Mouse (Mus musculus): ENCODE measurements at regions not wholly inside any gene's neighbourhood (a gene's known extent, or its start where the extent isn't known, plus 50 kb on each side); places are given as distances from the start of the nearest gene placed in this dataset.
A peak's percentile ranks its signal among the peaks of the same experiment; 100 is the strongest.
"Not testable (repeated sequence)": the region's sequence is repeated elsewhere in the genome, so short reads cannot be mapped to it uniquely, and the experiment has no call there.

- POLR2A ChIA-PET = interaction anchor here (0.7 kb wide), 1 partner anchor 199 kb away, joined by 3 read pairs; no protein-coding TSS in a partner anchor
- DNase-seq (ENCODE audit: low read depth, low spot score) (no peak), ATAC-seq (no peak)
- TF ChIP-seq CTCF (IDR thresholded peaks at IDR 0.05) = no peak
- H3K27me3 ChIP-seq = no peaks in the 10 kb centered on the region
- CTCF ChIA-PET = no interaction called here
- in situ Hi-C loops (cut with MboI; ENCODE audit: low pct_unique_long_range_greater_than_20kb) = no loop called here
Measured at GRCm38 (mm10) chr1:12025791-12026190, 611.9 kb downstream of the A830018L16Rik start.

- POLR2A ChIA-PET = no interaction called here
Measured at GRCm38 (mm10) chr1:12027442-12027841, 613.5 kb downstream of the A830018L16Rik start.

GRCm38 (mm10) chr1:12028074-12028473 lies 614.2 kb downstream of the A830018L16Rik start:
- peak; percentile 31 for TF ChIP-seq CTCF (IDR thresholded peaks at IDR 0.05)
- H3K27me3 ChIP-seq = no peaks in the 10 kb centered on the region
- ChIA-PET POLR2A (no interaction called here), CTCF (interaction anchor here (1.1 kb wide), 1 partner anchor 25 kb away, joined by 3 read pairs; no protein-coding TSS in a partner anchor)
- in situ Hi-C loops (cut with MboI; ENCODE audit: low pct_unique_long_range_greater_than_20kb) = no loop called here
- DNase-seq (ENCODE audit: low read depth, low spot score) (no peak), ATAC-seq (no peak)

More at GRCm38 (mm10) chr1:12027442-12027841, 613.5 kb downstream of the A830018L16Rik start:
- CTCF ChIA-PET = interaction anchor here (1.1 kb wide), 1 partner anchor 24 kb away, joined by 3 read pairs; no protein-coding TSS in a partner anchor
- ATAC-seq (no peak), DNase-seq (ENCODE audit: low read depth, low spot score) (no peak)
- in situ Hi-C loops (cut with MboI; ENCODE audit: low pct_unique_long_range_greater_than_20kb) = no loop called here
- H3K27me3 ChIP-seq = no peaks in the 10 kb centered on the region
- no peak for TF ChIP-seq CTCF (IDR thresholded peaks at IDR 0.05)

GRCm38 (mm10) chr1:12051931-12052482 lies 638.1 kb downstream of the A830018L16Rik start:
- no peak for DNase-seq (ENCODE audit: low read depth, low spot score)
- no peak for TF ChIP-seq CTCF (IDR thresholded peaks at IDR 0.05)
- CTCF ChIA-PET = no interaction called here
- POLR2A ChIA-PET = no interaction called here
- no peaks in the 10 kb centered on the region for H3K27me3 ChIP-seq
- in situ Hi-C loops (cut with MboI; ENCODE audit: low pct_unique_long_range_greater_than_20kb) = no loop called here
- ATAC-seq = no peak

GRCm38 (mm10) chr1:12055865-12056560 lies 642.1 kb downstream of the A830018L16Rik start:
- no peaks in the 10 kb centered on the region for H3K27me3 ChIP-seq
- ChIA-PET CTCF (interaction anchor here (0.7 kb wide), 1 partner anchor 11 kb away, joined by 3 read pairs; no protein-coding TSS in a partner anchor), POLR2A (no interaction called here)
- ATAC-seq (no peak), DNase-seq (ENCODE audit: low read depth, low spot score) (no peak)
- TF ChIP-seq CTCF (IDR thresholded peaks at IDR 0.05) = no peak
- in situ Hi-C loops (cut with MboI; ENCODE audit: low pct_unique_long_range_greater_than_20kb) = no loop called here

- in situ Hi-C loops (cut with MboI; ENCODE audit: low pct_unique_long_range_greater_than_20kb) = no loop called here
- no peaks in the 10 kb centered on the region for H3K27me3 ChIP-seq
- TF ChIP-seq CTCF (IDR thresholded peaks at IDR 0.05) = no peak
- DNase-seq (ENCODE audit: low read depth, low spot score) (no peak), ATAC-seq (no peak)
- POLR2A ChIA-PET = no interaction called here
- CTCF ChIA-PET = no interaction called here
Measured at GRCm38 (mm10) chr1:12065016-12065513, 651.2 kb downstream of the A830018L16Rik start.

- POLR2A ChIA-PET = no interaction called here
- CTCF ChIA-PET = no interaction called here
- in situ Hi-C loops (cut with MboI; ENCODE audit: low pct_unique_long_range_greater_than_20kb) = no loop called here
- DNase-seq (ENCODE audit: low read depth, low spot score) (no peak), ATAC-seq (no peak)
- no peaks in the 10 kb centered on the region for H3K27me3 ChIP-seq
- TF ChIP-seq CTCF (IDR thresholded peaks at IDR 0.05) = no peak
Measured at GRCm38 (mm10) chr1:12092564-12093504, 678.9 kb downstream of the A830018L16Rik start.

- no peak for DNase-seq (ENCODE audit: low read depth, low spot score)
- ATAC-seq = no peak
- no peak for TF ChIP-seq CTCF (IDR thresholded peaks at IDR 0.05)
- H3K27me3 ChIP-seq = no peaks in the 10 kb centered on the region
- ChIA-PET POLR2A (no interaction called here), CTCF (no interaction called here)
- in situ Hi-C loops (cut with MboI; ENCODE audit: low pct_unique_long_range_greater_than_20kb) = no loop called here
Measured at GRCm38 (mm10) chr1:12115041-12115828, 701.3 kb downstream of the A830018L16Rik start.

GRCm38 (mm10) chr1:12117083-12117482 lies 703.2 kb downstream of the A830018L16Rik start:
- ATAC-seq (peak; percentile 65), DNase-seq (ENCODE audit: low read depth, low spot score) (peak; percentile 39)
- CTCF ChIA-PET = no interaction called here
- no peak for TF ChIP-seq CTCF (IDR thresholded peaks at IDR 0.05)
- in situ Hi-C loops (cut with MboI; ENCODE audit: low pct_unique_long_range_greater_than_20kb) = no loop called here
- no peaks in the 10 kb centered on the region for H3K27me3 ChIP-seq
- POLR2A ChIA-PET = interaction anchor here (0.5 to 0.7 kb wide), 2 partner anchors 383 to 1331 kb away, joined by 3 to 5 read pairs; no protein-coding TSS in a partner anchor

GRCm38 (mm10) chr1:12120926-12121325 lies 707.0 kb downstream of the A830018L16Rik start:
- in situ Hi-C loops (cut with MboI; ENCODE audit: low pct_unique_long_range_greater_than_20kb) = no loop called here
- no peaks in the 10 kb centered on the region for H3K27me3 ChIP-seq
- CTCF ChIA-PET = no interaction called here
- DNase-seq (ENCODE audit: low read depth, low spot score) (no peak), ATAC-seq (no peak)
- POLR2A ChIA-PET = no interaction called here
- no peak for TF ChIP-seq CTCF (IDR thresholded peaks at IDR 0.05)

GRCm38 (mm10) chr1:12126611-12127010 lies 712.7 kb downstream of the A830018L16Rik start:
- ATAC-seq = not testable (repeated sequence)

More at GRCm38 (mm10) chr1:12126611-12127010, 712.7 kb downstream of the A830018L16Rik start:
- CTCF ChIA-PET; H3K27me3 ChIP-seq; in situ Hi-C loops (cut with MboI; ENCODE audit: low pct_unique_long_range_greater_than_20kb); POLR2A ChIA-PET; DNase-seq (ENCODE audit: low read depth, low spot score): not testable (repeated sequence)

Measured in Patski (cell line).